Mouse (Mus musculus): ENCODE data around the gene Cyfip2.

The Cyfip2 gene

GRCm38 (mm10) chr11:46312523-46313035, at the start of gene Cyfip2:
Gene Cyfip2 (minus strand): TSS chr11:46312859.
- no peak for DNase-seq (ENCODE audit: low read depth)

DNA sequence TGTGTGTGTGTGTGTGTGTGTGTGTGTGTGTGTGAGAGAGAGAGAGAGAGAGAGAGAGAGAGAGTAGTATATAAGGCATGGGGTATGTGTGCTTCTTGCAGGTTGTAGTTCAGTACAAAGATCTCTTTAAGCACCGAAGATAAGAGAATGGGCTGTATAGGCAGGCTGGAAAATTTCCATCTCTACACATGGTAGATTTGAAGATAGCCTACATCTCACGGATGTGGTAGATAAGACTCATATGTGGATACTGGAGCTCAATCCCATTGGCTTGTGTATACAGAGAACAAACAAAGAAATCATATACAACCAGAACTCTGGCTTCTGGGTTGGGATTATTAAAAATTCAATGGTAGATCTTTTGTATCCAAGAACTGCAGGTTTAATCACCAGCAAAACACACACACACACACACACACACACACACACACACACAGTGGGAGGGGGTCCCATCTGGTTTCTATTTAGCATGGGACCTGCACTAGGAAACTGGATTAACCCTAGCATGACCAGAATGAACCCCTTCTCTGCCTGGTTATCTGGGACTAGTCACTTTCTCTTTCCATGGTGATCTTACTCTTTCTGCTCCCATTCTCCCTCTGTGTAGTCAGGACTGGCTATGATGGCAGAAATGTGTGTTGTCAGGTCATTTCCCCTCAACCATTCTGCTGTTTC, 48.5 kb upstream of the Cyfip2 start:
- DNase-seq (ENCODE audit: low read depth): no peak

- DNase-seq (ENCODE audit: low read depth): no peak
Observed at GRCm38 (mm10) chr11:46358369-46358768, 45.7 kb upstream of the Cyfip2 start.

- no peak for DNase-seq (ENCODE audit: low read depth)
Observed at GRCm38 (mm10) chr11:46349681-46350410, 37.2 kb upstream of the Cyfip2 start.

DNA sequence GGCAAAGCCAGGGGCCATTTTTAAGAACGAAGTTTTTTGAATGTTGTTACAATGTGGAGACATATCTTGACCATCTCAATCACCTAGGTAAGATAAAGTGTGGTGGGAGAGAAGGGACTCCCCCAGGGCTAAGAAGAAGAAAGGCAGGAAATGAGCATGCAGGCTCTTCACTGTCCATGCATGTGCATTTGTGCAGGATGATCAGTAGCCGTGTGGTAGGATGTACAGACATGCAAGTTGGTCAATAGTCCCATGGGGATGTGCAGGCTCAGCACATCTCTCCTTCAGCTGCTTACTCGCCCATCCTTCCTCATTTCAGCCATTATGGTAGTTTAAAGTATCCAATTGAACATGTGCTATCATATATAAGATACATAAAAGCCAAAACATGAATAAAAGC, 35.8 kb upstream of the Cyfip2 start:
- no peak for DNase-seq (ENCODE audit: low read depth)

DNA sequence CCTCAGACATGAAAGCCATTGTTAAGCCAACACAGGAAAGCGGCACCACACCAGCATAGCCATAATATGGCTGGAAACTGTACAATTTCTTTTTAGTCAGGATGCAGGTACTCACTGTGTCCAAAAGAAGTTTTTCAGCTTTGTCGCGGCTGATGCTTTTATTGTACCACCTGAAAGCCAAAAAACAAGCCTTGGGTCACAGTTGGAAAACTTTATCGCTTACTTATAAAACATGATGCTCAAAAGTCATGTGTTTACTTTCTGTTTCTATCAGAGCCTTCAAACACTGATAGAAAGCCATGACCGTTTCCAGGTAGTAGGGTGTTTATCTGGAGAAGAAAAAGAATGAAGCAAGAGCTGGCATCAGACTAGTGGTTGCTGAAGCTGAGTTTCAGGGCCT, 35.1 kb upstream of the Cyfip2 start:
- peak; percentile 19 for DNase-seq (ENCODE audit: low read depth)

DNA sequence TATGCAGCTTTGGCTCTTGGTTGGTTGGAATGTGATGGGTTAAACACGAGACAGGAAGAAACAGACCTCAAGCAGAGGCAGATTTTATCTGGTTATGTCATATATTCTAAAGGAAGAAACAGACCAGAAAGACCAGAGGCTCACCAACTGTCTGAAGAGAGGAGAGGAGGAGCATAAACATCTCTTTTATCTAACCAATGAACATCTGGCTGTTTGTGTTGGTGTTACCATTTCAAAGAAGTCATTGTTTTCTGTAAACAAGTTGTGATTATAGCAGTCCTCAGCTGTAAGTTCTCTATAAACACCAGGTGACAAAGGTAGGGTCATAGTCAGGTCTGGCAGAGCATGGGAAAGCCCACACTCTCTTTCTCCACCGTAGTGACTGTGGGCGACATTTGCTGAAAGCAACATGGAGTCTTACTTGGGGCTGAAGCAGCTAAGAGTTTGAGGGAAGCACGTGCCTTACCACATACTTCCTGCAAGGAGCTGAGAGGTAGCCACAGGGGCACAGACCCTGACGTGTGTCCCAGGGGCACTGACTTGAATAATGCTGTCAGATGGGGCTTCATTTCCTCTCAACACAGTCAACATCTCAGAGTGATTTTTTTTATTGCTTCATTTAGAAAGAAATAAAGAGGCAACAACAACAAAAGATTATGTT, 31.4 kb upstream of the Cyfip2 start:
- peak; percentile 90 for DNase-seq (ENCODE audit: low read depth)

DNA sequence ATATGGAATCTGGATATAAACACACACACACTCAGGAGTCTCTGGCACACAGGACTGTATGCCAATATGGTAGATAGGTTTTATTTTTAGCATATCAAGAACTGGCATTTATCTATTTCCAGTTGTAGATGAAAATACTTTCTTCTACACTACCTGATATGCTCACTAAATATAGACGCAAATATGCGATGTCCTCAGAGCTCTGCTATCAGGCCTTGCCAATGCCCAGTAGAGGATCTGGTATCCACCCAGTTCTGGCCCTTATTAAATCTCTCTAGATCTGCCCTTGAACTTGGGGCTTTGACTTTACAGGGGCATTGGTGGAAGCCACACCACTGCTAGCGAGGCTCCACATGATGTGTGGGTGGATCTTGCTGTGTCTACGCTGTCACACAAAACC, 29.3 kb upstream of the Cyfip2 start:
- no peak for DNase-seq (ENCODE audit: low read depth)

GRCm38 (mm10) chr11:46336020-46336419, 23.4 kb upstream of the Cyfip2 start:
- no peak for DNase-seq (ENCODE audit: low read depth)

GRCm38 (mm10) chr11:46332217-46332616, 19.6 kb upstream of the Cyfip2 start:
- DNase-seq (ENCODE audit: low read depth): no peak

DNA sequence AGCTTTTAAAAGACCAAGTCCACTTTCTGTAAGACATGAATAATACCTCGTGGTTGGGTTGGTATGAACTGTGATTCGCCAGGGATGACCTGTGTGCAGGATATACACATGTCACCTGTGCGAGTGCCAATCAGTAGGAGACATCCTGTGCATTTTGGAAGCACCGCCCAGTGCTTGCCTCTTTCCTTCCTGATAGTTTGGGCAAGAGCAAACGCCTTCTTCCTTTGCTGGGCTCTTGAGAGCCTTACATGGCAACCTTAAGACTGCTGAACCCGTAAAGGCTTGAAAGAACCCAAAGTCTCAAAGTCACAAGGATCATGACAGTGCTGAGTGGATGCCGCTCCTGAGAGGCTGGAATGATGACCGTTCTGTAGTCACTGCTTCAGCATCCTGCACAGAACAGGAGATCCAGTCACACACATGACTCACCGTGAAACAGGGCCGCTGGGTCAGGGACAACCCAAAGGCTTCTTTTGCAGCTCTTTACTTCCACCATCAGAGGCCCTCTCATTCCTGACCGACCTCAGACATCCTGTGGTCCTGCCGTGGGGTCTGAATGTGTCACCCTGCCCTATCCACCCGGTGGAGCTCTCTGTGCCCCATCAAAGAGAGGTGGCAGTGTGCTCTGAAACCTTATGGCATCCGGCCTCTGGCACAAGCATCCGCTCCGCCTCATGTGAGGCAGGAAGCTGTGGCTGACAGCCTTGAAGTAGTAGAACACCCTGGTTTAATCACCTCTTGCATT, 13.8 kb upstream of the Cyfip2 start:
- peak; percentile 94 for DNase-seq (ENCODE audit: low read depth)

DNA sequence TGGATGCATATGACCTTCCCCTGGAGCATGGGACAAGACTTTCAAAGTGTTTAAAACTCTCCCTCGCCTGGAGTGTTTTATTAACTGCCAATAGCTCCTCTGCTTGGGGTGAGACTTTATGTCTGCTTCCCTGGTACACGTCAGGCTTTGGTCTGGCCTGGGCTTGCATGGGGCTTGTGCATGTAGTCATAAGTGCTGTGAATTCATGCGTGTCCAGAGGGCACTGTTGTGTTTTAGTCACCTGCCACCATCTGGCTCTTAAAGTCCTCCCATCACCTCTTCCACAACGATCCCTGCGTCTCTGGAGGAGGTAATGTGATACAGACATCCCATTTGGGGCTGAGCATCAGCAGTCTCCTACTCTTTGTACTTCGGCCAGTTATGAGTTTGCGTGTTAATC, 8.9 kb upstream of the Cyfip2 start:
- no peak for DNase-seq (ENCODE audit: low read depth)

DNA sequence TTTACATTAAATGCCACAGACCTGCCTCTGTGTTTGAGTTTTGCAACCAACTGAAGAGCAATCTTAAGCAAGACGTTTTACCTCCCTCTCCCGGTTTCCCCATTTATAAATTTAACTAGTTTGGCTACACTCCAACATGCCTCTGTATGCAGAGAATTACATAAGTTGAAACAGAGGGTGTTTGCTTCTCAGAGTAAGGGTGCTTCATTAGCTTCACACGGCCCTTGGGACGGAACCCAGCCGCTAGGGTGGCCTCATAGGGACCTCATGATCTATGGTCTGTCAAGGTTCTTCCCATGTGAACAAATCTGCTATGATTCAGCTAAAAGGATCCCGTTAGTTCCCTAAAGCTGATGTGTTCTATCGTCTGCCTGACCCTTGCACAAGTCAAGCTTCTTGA, 1.9 kb upstream of the Cyfip2 start:
- DNase-seq (ENCODE audit: low read depth): peak; percentile 73

GRCm38 (mm10) chr11:46313851-46314250, 1.2 kb upstream of the Cyfip2 start:
- peak; percentile 77 for DNase-seq (ENCODE audit: low read depth)

GRCm38 (mm10) chr11:46311703-46312522, 746 bp downstream of the Cyfip2 start:
- DNase-seq (ENCODE audit: low read depth): peak; percentile 59

DNA sequence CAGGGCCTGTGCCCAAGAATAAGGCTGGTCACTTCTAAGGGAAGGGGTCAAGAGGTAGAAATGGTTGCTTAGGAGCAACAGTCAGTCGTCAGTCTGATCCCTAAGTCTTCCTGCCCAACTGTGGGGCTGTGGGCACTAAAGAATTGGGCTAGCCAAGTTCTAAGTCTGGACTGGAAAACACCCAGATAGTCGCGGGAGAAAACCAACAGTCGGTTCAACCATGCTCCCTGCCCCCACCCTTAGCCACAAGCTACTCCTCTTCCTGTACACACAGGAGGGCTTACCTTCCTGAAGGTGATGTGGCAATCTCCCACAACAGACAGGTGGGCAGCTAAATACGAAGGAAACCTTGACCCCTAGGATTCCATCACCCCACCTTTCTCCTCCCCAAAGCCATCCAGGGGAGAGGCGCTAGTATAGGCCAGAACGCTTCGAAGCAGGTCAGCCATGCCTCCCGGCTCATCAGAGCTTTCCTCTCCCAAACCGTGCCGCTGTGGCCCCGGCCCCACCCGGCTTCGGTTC, 1.4 kb downstream of the Cyfip2 start:
- DNase-seq (ENCODE audit: low read depth): peak; percentile 72

DNA sequence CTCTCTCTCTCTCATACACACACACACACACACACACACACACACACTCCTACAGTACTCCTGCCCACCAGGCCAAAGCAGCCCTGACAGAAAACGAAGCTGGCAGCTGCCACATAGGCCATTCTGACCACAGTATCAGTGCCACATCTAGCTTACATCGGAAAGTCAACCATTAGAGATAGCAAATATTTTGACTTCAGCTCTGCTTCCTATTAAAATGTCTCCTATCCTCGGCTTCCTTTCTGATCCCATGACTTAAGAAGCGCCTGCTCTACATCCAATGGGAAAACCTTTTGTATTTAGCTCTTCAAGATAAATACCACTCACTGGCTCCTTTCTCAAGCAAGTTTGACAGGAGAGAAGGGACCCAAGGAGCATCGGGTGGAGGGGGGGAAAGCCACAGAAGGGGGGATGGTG, 2.0 kb downstream of the Cyfip2 start:
- DNase-seq (ENCODE audit: low read depth): peak; percentile 61

DNA sequence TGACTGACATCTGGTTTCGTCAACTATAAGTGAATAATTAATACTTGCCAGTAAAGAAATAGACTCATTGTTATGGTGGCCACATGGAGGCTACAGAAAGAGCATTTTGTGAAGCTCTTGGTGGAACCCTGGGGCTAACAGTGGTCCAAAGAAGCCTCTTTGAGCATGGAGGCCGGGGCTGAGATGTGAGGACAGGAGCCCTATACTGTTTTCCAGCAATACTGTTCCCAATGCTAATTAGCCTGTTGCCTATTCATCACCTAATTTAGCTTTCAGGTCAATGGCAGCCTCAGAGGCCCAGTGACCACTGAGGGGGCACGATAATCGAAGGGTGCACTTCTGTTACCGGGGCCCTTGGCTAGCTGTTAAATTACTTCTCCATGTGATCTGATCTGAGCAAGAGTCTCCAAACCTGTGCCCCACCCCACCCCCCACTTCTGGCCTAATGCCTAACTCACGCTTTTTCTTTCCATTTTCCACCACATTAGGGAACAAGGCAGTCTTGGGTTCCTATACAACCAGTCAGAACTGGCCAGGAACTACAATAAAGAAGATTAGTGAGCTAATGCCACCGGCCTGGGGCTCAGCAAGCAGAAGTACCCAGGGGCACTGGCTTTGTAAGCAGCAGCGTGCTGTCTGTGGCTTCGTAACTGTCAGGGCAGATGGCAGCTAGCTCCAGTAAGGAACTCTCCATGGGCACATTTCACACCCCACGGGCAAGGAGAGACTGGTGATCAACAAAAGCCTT, 2.7 kb downstream of the Cyfip2 start:
- peak; percentile 56 for DNase-seq (ENCODE audit: low read depth)

DNA sequence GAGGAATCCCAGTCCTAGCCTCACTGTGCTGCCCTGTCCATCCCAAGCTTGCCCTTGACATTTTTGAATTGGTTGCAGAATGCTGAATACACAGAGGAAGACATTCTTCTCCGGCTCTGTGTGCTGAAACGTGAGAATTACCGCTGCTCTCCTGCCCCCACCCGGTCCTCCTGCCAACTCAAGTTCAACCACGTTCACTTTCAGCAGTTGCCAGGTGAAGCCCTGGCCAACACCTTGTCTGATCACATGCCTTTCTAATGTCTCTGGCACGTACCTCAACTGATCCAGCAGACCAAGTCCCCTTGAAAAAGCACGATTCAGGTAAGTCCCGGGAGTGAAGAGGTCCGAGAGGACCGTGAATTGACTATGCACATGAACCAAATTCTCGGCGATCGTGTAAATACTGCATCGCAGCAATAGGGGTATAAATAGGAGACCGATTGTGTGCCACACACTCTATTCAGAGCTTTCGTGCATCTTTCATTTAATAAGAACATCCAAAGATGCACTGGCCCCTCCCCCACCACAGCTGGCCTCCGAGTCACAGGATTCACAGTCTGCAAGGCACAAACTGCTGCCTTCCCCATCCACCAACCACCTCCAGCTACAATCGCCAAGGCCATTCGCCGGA, 3.4 kb downstream of the Cyfip2 start:
- DNase-seq (ENCODE audit: low read depth): no peak

Data from 416B (cell line).